Mouse (Mus musculus): ENCODE measurements around the gene Zfp62. TPM values are rescaled to one million over a fixed set of nuclear protein-coding genes. Genes with fewer than 3 reads are reported as not detected.
"Not testable (repeated sequence)": the region's sequence is repeated elsewhere in the genome, so short reads cannot be mapped to it uniquely, and the experiment has no call there.

Gene Zfp62
- polyA plus RNA-seq, 1 experiment, result 29.3 TPM

- no peak overlapping the region for H3K9ac ChIP-seq (ENCODE audit: low read depth, poor library complexity, severe bottlenecking)
- H3K27me3 ChIP-seq (ENCODE audit: control insufficient read depth, insufficient read depth, low read length, poor library complexity, severe bottlenecking), result no peaks in the 10 kb centered on the region
- H3K9me3 ChIP-seq (replicated peaks; ENCODE audit: control insufficient read depth, insufficient read depth, low read length, poor library complexity, severe bottlenecking), result no peaks in the 10 kb centered on the region; the same call in 1 of the 2 replicates
- no peak overlapping the region for H3K27ac ChIP-seq (ENCODE audit: insufficient read depth, low read length)
- peak; percentile 5 for TF ChIP-seq CTCF (IDR thresholded peaks at IDR 0.05; ENCODE audit: low read depth, low read length)
- TF ChIP-seq EP300 (IDR thresholded peaks at IDR 0.05; ENCODE audit: insufficient read depth, low read depth, low read length), result no peak
- no peak for TF ChIP-seq POLR2A (IDR thresholded peaks at IDR 0.05; ENCODE audit: insufficient read depth, low read length)
- no peaks in the 10 kb centered on the region for H3K36me3 ChIP-seq (ENCODE audit: control insufficient read depth, insufficient read depth, low read length, poor library complexity, severe bottlenecking)
- no peaks in the 10 kb centered on the region for H3K4me1 ChIP-seq (ENCODE audit: control insufficient read depth, insufficient read depth, low read length)
- H3K4me3 ChIP-seq (ENCODE audit: low read depth, low read length), result no peak overlapping the region
Measured at GRCm38 (mm10) chr11:49189737-49190136, 13.4 kb upstream of the Zfp62 start.

- Histone ChIP-seq H3K27ac (ENCODE audit: insufficient read depth, low read length) (no peak overlapping the region), H3K9me3 (replicated peaks; ENCODE audit: control insufficient read depth, insufficient read depth, low read length, poor library complexity, severe bottlenecking) (no peaks in the 10 kb centered on the region; the same call in 1 of the 2 replicates), H3K4me3 (ENCODE audit: low read depth, low read length) (no peak overlapping the region), H3K27me3 (ENCODE audit: control insufficient read depth, insufficient read depth, low read length, poor library complexity, severe bottlenecking) (no peaks in the 10 kb centered on the region), H3K4me1 (ENCODE audit: control insufficient read depth, insufficient read depth, low read length) (no peaks in the 10 kb centered on the region), H3K9ac (ENCODE audit: low read depth, poor library complexity, severe bottlenecking) (no peak overlapping the region), H3K36me3 (ENCODE audit: control insufficient read depth, insufficient read depth, low read length, poor library complexity, severe bottlenecking) (no peaks in the 10 kb centered on the region)
- TF ChIP-seq POLR2A (IDR thresholded peaks at IDR 0.05; ENCODE audit: insufficient read depth, low read length), result no peak
Measured at GRCm38 (mm10) chr11:49191083-49191482, 12.0 kb upstream of the Zfp62 start.

- H3K4me1 ChIP-seq (ENCODE audit: control insufficient read depth, insufficient read depth, low read length); H3K27me3 ChIP-seq (ENCODE audit: control insufficient read depth, insufficient read depth, low read length, poor library complexity, severe bottlenecking); H3K36me3 ChIP-seq (ENCODE audit: control insufficient read depth, insufficient read depth, low read length, poor library complexity, severe bottlenecking); H3K4me3 ChIP-seq (ENCODE audit: low read depth, low read length); H3K9ac ChIP-seq (ENCODE audit: low read depth, poor library complexity, severe bottlenecking); H3K27ac ChIP-seq (ENCODE audit: insufficient read depth, low read length): not testable (repeated sequence)
- H3K9me3 ChIP-seq (replicated peaks; ENCODE audit: control insufficient read depth, insufficient read depth, low read length, poor library complexity, severe bottlenecking), result peaks cover 12% of the 10 kb centered on the region
Measured at GRCm38 (mm10) chr11:49194771-49195170, 8.3 kb upstream of the Zfp62 start.

- Histone ChIP-seq H3K27ac (ENCODE audit: insufficient read depth, low read length) (no peak overlapping the region), H3K4me3 (ENCODE audit: low read depth, low read length) (no peak overlapping the region), H3K36me3 (ENCODE audit: control insufficient read depth, insufficient read depth, low read length, poor library complexity, severe bottlenecking) (no peaks in the 10 kb centered on the region), H3K9ac (ENCODE audit: low read depth, poor library complexity, severe bottlenecking) (no peak overlapping the region), H3K4me1 (ENCODE audit: control insufficient read depth, insufficient read depth, low read length) (no peaks in the 10 kb centered on the region), H3K27me3 (ENCODE audit: control insufficient read depth, insufficient read depth, low read length, poor library complexity, severe bottlenecking) (no peaks in the 10 kb centered on the region), H3K9me3 (replicated peaks; ENCODE audit: control insufficient read depth, insufficient read depth, low read length, poor library complexity, severe bottlenecking) (peaks cover 12% of the 10 kb centered on the region)
- TF ChIP-seq CTCF (IDR thresholded peaks at IDR 0.05; ENCODE audit: low read depth, low read length) (no peak), POLR2A (IDR thresholded peaks at IDR 0.05; ENCODE audit: insufficient read depth, low read length) (no peak), EP300 (IDR thresholded peaks at IDR 0.05; ENCODE audit: insufficient read depth, low read depth, low read length) (no peak)
Measured at GRCm38 (mm10) chr11:49195819-49196322, 7.2 kb upstream of the Zfp62 start.

GRCm38 (mm10) chr11:49200666-49201065 lies 2.4 kb upstream of the Zfp62 start:
- H3K27me3 ChIP-seq (ENCODE audit: control insufficient read depth, insufficient read depth, low read length, poor library complexity, severe bottlenecking), result no peaks in the 10 kb centered on the region
- H3K9me3 ChIP-seq (replicated peaks; ENCODE audit: control insufficient read depth, insufficient read depth, low read length, poor library complexity, severe bottlenecking), result peaks cover 12% of the 10 kb centered on the region
- H3K4me1 ChIP-seq (ENCODE audit: control insufficient read depth, insufficient read depth, low read length), result peaks cover 1% of the 10 kb centered on the region
- TF ChIP-seq POLR2A (IDR thresholded peaks at IDR 0.05; ENCODE audit: insufficient read depth, low read length) (no peak), CTCF (IDR thresholded peaks at IDR 0.05; ENCODE audit: low read depth, low read length) (no peak), EP300 (IDR thresholded peaks at IDR 0.05; ENCODE audit: insufficient read depth, low read depth, low read length) (no peak)
- H3K27ac ChIP-seq (ENCODE audit: insufficient read depth, low read length), result no peak overlapping the region
- H3K4me3 ChIP-seq (ENCODE audit: low read depth, low read length), result no peak overlapping the region
- H3K9ac ChIP-seq (ENCODE audit: low read depth, poor library complexity, severe bottlenecking), result no peak overlapping the region
- no peaks in the 10 kb centered on the region for H3K36me3 ChIP-seq (ENCODE audit: control insufficient read depth, insufficient read depth, low read length, poor library complexity, severe bottlenecking)

- no peak overlapping the region for H3K9ac ChIP-seq (ENCODE audit: low read depth, poor library complexity, severe bottlenecking)
- TF ChIP-seq EP300 (IDR thresholded peaks at IDR 0.05; ENCODE audit: insufficient read depth, low read depth, low read length), result no peak
- no peak for TF ChIP-seq CTCF (IDR thresholded peaks at IDR 0.05; ENCODE audit: low read depth, low read length)
- no peak for TF ChIP-seq POLR2A (IDR thresholded peaks at IDR 0.05; ENCODE audit: insufficient read depth, low read length)
Measured at GRCm38 (mm10) chr11:49201142-49201541, 1.9 kb upstream of the Zfp62 start.

More at GRCm38 (mm10) chr11:49201142-49201541, 1.9 kb upstream of the Zfp62 start:
- H3K27ac ChIP-seq (ENCODE audit: insufficient read depth, low read length), result no peak overlapping the region
- H3K4me3 ChIP-seq (ENCODE audit: low read depth, low read length), result no peak overlapping the region
- peaks cover 1% of the 10 kb centered on the region for H3K4me1 ChIP-seq (ENCODE audit: control insufficient read depth, insufficient read depth, low read length)
- H3K9me3 ChIP-seq (replicated peaks; ENCODE audit: control insufficient read depth, insufficient read depth, low read length, poor library complexity, severe bottlenecking), result peaks cover 12% of the 10 kb centered on the region
- H3K36me3 ChIP-seq (ENCODE audit: control insufficient read depth, insufficient read depth, low read length, poor library complexity, severe bottlenecking), result no peaks in the 10 kb centered on the region
- no peaks in the 10 kb centered on the region for H3K27me3 ChIP-seq (ENCODE audit: control insufficient read depth, insufficient read depth, low read length, poor library complexity, severe bottlenecking)
